Mouse (Mus musculus): ENCODE results near the gene Chd1.

- TF ChIP-seq GATA1 (IDR thresholded peaks at IDR 0.05; ENCODE audit: borderline replicate concordance, low read length) (no peak), FLI1 (IDR thresholded peaks at IDR 0.05; ENCODE audit: low read length) (no peak)
Measured at GRCm38 (mm10) chr17:15817634-15818033, 112.9 kb downstream of the Chd1 start.

Data from megakaryocyte, embryonic 14.5 days (primary cell).